Mouse (Mus musculus): ENCODE measurements around the gene Cpeb3.
"Not testable (repeated sequence)": the region's sequence is repeated elsewhere in the genome, so short reads cannot be mapped to it uniquely, and the experiment has no call there.

Gene Cpeb3

DNA sequence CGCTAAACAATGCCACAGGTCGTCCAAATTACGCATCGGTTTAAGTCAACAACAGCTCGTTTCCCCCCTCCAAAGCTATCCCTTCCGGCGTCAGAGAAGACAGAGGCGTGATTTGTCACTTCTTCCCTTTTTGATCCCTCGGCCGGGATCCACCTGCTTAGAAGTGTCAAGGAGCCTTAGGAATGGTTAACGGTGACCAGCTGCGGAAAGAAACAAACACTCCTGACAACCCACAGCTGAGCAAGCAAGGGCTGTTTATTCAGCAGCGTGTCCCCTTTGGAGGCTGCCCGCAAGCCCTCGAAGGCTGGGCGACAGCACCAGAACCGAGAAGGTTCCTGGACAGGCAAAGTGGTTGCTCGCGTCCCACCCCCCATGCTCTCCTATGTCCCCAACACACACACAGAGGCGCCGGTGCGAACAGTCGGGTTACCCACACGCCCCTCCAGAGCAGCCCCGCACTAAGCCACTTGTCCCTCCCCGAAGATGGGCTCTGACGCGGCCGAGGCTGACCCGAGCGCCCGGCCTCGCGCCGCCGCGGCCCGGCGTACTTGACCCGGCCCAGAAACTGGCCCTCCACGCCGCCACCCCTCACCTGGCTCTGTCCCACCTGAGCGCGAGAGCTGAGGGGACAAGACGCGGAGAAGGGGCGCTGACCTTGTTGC lies 1.6 kb downstream of the Cpeb3 start:
- DNase-seq (ENCODE audit: low spot score in 2 of 2): peak; percentile 8 to 33

DNA sequence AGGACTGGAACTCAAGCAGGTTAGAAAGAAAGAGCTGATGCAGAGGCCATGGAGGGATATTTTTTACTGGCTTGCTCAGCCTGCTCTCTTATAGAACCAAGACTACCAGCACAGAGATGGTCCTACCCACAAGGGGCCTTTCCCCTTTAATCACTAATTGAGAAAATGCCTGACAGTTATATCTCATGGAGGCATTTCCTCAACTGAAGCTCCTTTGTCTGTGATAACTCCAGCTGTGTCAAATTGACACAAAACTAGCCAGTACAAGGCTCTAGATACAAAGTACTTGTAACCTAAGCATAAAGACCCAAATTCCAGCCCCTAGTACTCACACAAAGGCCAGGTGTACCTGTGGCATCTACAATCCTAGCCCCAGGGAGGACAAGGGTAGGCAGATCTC lies 3.2 kb downstream of the Cpeb3 start:
- DNase-seq (ENCODE audit: low spot score in 2 of 2): not testable (repeated sequence)

DNA sequence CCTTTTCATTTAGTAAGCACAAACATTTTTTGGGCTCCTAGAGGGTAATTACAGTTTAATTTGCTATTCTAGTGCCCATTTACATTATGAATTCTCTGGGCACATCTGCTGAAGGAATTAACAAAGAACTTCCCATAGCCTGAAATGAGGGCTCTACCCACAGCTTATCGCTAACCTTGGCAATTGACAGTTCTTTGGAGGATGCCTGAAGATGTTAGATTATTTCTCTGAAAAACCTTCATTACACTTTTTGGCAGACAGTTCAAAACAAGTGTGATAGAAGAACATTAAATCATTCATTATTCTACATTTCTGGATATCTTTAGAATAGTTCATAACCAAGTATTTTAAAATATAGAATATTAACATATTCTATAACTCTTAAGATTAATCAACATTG lies 5.0 kb downstream of the Cpeb3 start:
- no peak for DNase-seq (ENCODE audit: low spot score in 2 of 2)

DNA sequence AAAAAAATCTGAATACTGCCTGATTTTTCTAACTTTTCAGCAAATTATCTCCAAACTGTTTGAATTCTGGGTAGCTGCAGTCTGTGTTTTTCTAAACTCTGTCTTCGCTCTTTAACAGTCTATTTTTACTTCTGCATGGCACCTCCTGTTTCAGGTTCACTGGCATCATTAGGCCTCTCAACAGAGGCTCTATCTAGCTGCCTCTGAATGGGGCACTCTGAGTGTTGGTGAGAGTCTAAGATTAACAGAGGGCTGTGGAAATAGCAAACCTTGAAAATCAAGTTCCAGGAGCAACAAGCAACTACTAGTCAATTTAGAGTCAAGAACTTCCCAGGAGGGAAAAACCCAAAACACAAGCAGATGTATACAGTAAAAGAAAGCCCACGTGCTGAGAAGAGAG lies 8.5 kb downstream of the Cpeb3 start:
- no peak for DNase-seq (ENCODE audit: low spot score in 2 of 2)

DNA sequence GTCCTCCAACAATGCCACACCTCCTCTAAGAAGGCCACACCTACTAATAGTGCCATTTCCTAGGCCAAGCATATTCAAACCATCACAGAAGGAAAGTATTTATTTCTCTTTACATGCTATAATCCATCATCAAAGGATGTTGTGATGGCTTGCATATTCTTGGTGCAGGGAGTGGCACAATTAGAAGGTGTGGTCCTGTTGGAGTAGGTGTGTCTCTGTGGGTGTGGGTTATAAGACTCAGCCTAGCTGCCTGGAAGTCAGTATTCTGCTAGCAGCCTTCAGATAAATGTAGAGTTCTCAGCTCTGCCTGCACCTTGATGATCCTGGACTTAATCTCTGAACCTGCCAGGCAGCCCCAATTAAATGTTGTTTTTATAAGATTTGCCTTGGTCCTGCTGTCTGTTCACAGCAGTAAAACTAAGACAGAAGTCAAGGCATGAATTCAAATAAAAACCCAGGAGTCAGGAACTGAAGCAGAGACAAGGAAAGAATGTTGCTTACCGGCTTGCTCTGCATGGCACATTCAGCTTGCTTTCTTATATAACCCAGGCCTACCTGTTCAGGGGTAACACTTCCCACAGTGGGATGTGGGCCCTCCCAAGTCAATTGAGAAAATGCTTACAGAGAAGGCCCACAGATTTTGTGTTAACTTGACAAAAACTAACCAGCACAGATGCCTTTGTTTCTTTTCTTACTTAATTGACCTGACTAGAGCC lies 10.1 kb downstream of the Cpeb3 start:
- DNase-seq (ENCODE audit: low spot score in 2 of 2): no peak

DNA sequence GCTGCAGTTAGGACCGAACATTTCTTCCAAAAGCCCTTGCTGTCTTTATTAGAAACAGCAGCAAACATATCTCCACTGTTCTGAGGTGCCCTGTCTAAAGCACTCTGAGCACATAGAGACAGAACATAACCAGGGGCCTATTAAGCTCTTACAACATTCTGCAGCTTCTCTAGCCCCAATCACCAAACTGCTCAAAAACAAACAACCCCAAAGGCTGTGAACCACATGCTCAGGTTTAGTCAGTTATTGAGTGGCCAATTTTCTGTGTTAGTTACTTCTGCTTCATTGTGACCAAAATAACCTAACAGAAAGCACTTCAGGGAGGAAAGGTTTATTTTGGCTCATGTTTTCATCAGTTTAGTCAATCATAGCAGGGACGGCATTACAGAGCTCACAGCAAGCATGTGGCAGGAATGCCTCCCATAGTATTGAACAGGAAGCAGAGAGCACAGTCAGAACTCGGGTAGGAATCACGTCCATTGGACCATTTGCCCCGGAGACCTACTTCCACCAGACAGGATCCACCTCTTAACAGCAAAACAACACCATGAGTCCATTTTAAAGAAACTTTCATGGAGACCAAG lies 15.8 kb downstream of the Cpeb3 start:
- no peak for DNase-seq (ENCODE audit: low spot score in 2 of 2)

DNA sequence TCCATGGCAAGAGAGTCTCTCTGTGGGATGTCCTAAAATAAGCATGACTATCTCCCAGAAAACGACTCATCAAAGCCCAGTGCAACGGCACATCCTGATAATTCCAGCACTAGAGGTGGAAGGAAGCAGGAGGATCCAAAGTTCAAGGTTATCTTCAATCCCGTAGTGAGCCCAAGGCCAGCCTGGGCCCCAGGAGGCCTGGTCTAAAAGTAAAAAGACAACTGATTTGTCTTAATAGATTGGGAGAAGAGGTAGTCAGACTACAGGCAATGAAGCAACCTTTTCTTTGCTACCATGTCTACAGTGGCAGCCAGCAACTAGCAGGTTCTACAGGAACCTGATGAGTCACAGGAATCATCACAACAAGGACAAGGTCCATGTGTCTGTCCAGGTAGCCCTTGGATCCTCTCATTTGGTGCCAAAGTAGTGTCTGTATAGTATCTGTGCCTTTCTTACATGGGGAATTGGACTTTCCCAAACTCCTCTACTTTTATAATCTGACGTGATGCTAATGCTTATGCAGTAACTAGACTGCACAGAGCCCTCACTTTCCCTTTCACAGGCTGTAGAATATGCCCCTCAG lies 19.9 kb downstream of the Cpeb3 start:
- DNase-seq (ENCODE audit: low spot score in 2 of 2): no peak

DNA sequence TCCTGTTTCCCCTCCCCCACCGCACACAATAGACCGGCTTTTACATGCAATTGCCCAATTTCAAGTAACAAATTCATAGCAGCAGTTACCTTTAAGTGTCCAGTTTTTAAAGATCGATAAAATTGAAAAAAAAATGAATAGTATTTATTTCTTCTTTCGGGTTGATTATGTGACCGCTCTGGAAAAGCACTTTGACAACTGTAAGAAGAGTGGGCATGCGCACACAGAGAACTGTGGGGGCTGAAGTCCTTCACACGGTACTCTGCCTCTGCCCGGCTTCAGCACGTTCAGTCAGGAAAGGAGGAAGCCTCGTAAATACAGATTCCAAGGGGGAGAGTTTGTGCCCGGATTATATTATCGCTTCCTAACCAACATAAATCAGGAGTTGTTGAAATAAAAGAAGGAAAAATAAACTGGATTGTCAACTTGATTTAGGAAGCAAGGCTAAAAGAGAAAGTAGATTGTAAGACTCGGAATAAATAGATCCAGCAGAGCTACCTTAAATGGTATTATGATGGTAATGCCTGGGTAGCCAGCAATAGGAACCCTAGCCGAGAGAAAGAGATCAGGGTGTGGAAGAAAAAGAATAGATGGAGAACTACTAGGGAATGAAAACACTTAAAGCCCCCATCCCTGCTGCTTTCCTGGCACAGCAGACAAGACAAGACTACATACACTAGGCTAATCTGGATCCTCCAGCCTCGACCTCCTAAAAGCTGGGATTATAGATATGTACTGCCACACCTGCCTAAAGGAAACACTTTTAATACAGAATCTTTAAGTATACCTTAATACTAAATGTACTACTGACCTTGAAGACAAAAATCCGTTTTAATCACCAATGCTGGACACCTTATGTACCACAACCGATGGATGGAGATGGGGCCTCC lies 30.3 kb downstream of the Cpeb3 start:
- peak; percentile 49 to 67 for DNase-seq (ENCODE audit: low spot score in 2 of 2)

DNA sequence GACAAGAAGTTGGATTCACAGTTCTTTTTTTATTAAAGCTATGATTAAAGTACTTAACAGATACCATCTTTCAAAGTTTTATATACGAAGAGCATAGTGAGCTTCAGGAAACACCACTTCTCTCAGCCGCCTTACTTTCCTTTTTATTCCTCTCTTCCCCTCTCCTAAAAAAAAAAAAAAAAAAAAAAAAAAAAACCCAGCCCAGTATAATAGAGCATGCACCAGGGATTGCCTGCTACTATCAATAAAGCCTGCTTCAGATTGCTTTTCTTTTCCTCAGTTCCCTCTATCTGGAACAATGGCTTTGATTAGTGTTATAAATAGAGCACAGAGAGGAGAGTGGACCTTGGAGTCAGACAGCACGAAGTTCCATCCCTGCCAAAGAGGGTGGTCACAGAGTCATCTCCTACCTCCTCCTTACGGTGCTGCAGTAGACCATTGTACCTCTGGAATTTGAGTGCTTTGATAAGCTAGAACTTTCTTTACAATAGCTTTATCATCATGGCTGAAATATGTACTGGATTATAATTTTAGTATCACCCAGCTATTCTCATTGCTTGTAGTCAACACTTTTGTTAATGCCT lies 31.4 kb downstream of the Cpeb3 start:
- DNase-seq (ENCODE audit: low spot score in 2 of 2): no peak

DNA sequence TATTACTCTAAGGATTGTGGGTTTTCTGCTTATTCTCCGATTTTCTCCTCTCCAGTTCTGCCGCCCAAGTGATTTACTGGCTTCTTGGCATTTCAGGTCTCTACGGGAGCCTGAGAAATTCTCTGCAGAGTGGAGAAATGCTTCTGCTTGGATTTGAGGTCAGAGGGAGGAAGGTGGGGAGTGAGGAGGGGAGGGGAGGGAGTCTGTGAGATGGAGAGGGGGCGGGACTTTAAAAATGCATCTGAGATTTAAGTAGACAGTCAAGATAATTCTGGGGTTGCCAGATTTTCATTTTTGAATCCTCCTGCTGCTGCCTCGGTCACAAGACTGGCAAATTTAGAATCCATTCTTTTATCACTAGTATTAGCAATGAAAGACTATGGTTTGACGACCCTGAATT lies 32.5 kb downstream of the Cpeb3 start:
- DNase-seq (ENCODE audit: low spot score in 2 of 2): peak in 1 of 2 experiments; percentile 35

DNA sequence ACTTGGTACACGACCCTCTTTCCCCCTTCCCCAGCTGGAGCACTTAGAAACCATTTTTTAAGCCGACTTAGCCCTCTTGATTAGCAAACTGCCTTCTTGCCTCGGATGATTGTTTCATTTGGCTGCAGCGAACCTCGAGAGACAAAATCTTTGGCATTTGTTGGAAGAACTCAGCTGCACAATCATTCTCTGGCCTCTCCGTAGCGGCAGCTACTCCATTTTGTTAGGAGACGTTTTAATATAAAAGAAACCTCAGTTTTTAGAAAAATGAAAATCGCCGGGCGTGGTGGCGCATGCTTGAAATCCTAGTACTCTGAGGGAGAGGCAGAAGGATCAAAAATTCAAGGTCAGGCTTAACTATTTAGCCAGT lies 33.0 kb downstream of the Cpeb3 start:
- DNase-seq (ENCODE audit: low spot score in 2 of 2): no peak

DNA sequence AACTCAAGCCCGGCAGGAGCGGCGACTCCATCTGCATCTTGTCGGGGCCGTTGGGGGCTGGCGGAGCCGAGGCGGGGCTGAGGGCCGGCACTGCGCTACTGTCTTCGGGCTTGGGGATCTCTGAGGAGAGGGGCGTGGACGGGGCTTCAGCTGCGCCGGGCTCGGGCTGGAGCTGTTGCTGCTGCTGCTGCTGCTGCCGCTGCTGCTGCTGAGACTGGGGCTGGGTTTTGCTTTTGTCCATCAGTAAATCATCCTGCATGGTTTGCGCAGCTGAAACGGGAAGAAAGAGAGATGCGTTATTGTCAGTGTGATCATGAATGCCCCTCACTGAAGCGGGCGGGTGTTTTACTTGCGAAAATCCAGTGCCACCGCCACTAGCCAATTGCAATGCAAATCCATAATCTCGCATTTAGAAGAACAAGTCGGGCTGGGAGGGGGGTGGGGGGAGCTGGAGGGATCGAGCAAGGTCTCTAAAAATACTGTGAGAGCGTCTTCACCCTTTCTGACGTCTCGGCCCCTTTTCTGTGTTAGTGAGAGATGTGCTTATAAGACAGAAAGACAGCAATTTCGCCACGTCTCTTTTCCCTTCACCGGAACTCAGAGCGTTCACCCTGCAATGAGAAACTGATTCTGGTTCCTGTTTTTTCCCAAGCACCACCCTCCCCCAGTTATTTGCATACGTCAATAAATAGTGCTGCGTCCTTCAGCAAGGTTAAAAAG lies 33.5 kb downstream of the Cpeb3 start:
- DNase-seq (ENCODE audit: low spot score in 2 of 2): peak; percentile 39 to 58

DNA sequence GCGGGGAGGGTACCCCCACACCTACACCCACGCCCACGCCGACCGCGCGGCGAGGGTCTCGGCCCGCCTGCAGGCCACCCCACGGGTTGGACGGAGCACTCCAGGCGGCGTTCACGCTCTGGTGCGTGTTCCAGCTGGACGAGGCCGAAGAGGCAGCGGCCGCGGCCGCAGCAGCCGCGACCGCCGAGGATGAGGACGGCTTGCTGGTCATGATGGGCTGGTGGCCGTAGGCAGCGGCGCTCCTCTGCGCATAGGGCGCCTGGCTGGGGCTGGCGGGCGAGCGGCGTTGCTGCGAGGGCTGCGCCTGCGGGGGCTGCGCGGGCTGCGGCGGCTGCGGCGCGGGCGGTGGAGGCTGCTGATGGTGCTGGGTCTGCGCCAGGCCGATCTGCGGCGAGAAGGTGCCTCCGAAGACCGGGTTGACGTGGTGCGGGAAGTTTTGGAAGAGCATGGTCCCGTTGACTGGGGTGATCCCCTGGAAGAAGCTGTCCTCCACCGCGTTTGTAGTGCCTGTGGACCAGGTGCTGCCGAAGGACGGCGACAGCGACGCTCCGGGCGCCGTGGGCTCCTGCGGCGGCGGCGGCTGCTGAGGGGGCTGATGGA lies 34.2 kb downstream of the Cpeb3 start:
- peak in 1 of 2 experiments; percentile 16 for DNase-seq (ENCODE audit: low spot score in 2 of 2)

DNA sequence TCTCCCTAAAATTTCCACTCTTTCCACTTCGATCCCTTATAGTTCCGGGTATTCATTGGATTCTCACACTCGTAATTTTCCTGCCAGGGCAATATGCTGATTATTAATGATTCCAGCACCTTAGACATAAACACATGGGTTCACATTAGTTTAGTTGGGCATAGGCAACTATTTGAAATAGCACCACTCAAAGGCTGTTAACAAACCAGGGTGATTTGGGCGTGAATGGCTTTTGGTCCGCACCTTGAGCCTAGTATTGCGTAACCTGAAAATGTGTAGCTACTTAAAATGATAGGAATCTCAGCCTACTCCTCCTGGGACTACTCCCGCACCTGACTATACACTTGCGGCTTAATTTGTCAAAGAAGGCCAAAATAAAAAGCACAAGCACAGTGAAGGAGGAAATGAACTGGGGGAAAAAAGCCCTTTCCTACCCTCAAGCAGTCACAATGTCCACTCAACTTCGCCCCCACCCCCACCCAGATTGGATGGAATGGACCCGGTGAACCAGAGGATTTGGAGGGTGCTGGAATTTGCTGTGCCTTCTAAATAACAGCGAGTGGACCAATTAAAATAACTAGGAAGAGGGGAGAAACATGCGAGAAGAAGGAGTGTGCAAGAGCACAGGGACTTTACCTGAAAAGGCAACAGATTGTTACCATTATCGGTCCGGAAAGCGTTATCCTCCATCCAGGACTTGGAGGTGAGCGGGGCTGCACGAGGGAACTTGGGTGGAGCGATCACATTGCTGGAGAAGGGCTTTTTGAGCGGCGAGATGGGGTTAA lies 34.9 kb downstream of the Cpeb3 start:
- no peak for DNase-seq (ENCODE audit: low spot score in 2 of 2)

DNA sequence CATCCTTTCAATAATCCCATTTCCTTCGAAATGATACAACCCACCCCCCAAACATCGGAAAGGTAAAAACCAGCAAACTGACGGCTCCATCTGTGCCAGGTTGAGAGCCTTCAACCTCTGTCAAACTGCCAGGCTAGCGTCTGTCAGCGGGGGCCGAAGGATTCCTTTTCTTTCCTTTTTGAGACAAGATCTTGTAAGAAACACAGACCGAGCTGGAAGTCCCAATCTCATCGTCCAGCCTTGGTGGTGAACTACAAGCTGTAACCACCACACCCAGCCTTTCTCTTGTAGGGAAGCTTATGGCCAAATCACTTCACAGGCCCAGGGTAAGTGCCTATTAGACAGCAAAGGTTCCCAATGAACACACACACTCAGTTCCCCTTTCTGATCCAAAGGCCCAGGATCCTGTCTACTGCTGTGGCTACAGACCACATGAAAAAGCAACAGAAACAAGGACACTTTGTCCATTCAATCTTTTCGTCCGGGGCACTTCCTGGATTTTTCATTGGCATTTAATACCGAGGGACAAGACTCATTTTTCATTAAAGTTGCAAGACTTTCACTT lies 35.8 kb downstream of the Cpeb3 start:
- DNase-seq (ENCODE audit: low spot score in 2 of 2): no peak

DNA sequence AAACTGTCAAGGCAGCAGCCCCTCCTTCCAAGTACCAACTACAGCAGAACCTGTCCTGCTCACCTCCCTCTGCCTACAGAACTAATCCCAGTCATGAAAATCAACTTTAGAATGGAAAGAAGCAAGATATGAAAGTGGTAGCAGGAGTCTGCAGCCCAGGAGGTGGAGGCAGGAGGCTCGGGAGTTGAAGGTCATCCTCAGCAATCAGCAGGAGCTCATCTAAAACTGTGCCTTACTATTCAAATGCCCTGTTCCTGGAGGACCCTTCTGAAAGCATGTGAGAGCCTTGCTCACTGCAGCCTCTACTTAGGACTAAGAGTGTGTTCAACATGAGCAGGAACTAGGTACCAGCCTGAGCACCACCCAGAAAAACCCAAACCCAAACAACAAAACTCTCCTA lies 36.3 kb downstream of the Cpeb3 start:
- DNase-seq (ENCODE audit: low spot score in 2 of 2): no peak

DNA sequence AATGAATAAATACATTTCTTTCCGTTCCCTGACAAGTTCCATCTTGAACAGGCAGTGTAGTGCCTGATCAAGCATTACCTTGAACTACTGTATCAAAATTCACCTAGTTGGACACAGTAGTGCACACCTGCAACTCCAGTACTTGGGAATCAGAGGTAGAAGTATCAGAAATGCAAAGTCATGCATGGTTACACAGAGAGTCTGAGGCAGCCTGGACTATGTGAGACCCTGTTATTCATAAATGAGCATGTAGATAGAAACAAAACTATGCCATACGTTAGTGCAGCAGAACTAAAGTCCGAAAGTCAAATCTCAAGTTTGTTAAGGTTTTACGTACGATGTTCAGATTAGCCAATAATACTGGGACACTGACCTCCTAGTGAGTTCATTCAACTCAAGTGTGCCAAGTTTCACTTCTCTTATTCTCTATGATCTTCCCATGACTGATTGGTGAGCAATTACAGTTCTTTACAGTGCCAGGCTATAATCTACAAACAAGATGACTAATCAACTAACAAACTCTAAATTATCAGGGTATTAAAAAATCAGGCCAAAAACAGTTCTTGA lies 51.5 kb downstream of the Cpeb3 start:
- DNase-seq (ENCODE audit: low spot score in 2 of 2): no peak

DNA sequence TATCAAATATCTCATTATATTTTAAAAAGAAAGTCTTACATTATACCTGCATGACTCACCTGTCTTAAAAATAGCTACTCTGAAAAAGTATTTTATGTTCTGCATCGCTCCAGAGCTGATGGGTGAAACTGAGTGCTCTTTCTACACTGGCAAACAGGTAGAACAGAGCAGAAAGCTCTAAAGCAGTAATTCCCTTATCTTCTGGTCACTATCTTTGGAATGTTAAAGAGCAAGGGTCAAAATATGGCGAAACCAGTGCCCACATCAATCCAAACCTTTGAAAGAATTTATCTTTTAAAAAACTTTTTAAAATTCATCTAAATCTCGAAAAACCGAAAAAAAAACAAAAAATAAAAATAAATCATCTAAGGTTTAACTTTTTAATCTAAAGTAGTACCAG lies 52.4 kb downstream of the Cpeb3 start:
- DNase-seq (ENCODE audit: low spot score in 2 of 2): no peak

DNA sequence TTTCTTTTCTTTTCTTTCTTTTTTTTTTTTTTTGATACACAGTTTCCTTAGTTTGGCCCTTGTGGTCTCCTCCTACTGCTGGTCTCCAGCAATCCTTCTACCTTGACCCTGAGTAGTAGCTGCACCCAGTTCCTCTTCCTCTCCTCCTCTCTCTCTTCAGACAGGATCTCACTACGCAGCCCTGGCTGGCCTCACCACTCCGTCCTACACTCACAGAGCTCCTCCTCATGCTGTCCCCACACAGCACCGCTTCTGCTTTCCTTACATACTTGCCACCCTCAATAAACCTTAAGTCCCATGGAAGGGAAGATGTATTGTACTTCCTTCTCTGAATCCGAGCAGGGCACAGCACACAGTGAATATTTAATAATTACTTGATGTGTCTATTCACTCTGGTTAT lies 61.3 kb downstream of the Cpeb3 start:
- no peak for DNase-seq (ENCODE audit: low spot score in 2 of 2)

All from right cerebral cortex, postnatal 36 days (tissue).